27 mouse cellular contexts compared by ENCODE assay signal in genomic region chr17:34761471-34761870, GRCm38 (mm10). TPM values are rescaled to one million over a fixed set of nuclear protein-coding genes. Genes with fewer than 3 reads are reported as not detected.
"Had no signal": no experiment of that assay in that cellular context is flagged by ENCODE, and none has a peak within 500 bp of the region (broad histone marks: within the 10 kb centered on the region; RNA-seq: fewer than 3 reads in every experiment).

No protein-coding gene starts in this region.

- H3K27ac ChIP-seq: kidney, embryonic 15.5 days; layer of hippocampus, adult 2 months; limb, embryonic 10.5 days; limb, embryonic 13.5 days; liver, embryonic 14.5 days; lung, embryonic 15.5 days; midbrain, embryonic 12.5 days; midbrain, embryonic 15.5 days; neural tube, embryonic 12.5 days; neural tube, embryonic 15.5 days had no signal

- H3K4me2 ChIP-seq: kidney, embryonic 15.5 days; limb, embryonic 13.5 days; lung, embryonic 15.5 days; midbrain, embryonic 12.5 days; midbrain, embryonic 15.5 days; neural tube, embryonic 12.5 days; neural tube, embryonic 15.5 days had no signal

- DNase-seq: kidney, adult 8-10 months; kidney, postnatal 14 days; layer of hippocampus, adult 9-11 months; liver; liver, postnatal 0 days; lung, postnatal 14 days; lung, postnatal 4 days; right cerebral cortex, adult 18-20 months; right cerebral cortex, postnatal 14 days; right cerebral cortex, postnatal 4 days; thymus, postnatal 36 days had no signal

- ATAC-seq: intestine, postnatal 0 days; liver, postnatal 0 days; midbrain, embryonic 15.5 days had no signal

- H3K27me3 ChIP-seq: kidney, embryonic 15.5 days; limb, embryonic 13.5 days; lung, embryonic 15.5 days; midbrain, embryonic 12.5 days; midbrain, embryonic 15.5 days; neural tube, embryonic 12.5 days; neural tube, embryonic 15.5 days had no signal

- H3K9me3 ChIP-seq: limb, embryonic 10.5 days; limb, embryonic 13.5 days; lung, embryonic 15.5 days; midbrain, embryonic 12.5 days; midbrain, embryonic 15.5 days; neural tube, embryonic 12.5 days; neural tube, embryonic 15.5 days had no signal

- H3K4me3 ChIP-seq: kidney, embryonic 15.5 days; layer of hippocampus, adult 2 months; limb, embryonic 10.5 days; limb, embryonic 13.5 days; lung, embryonic 15.5 days; midbrain, embryonic 12.5 days; midbrain, embryonic 15.5 days; neural tube, embryonic 12.5 days; neural tube, embryonic 15.5 days had no signal

- H3K9ac ChIP-seq: kidney, embryonic 15.5 days; limb, embryonic 13.5 days; liver, embryonic 14.5 days; liver, postnatal 0 days; lung, embryonic 15.5 days; midbrain, embryonic 12.5 days; midbrain, embryonic 15.5 days; neural tube, embryonic 12.5 days; neural tube, embryonic 15.5 days had no signal

- H3K36me3 ChIP-seq: kidney, embryonic 15.5 days; limb, embryonic 10.5 days; limb, embryonic 13.5 days; lung, embryonic 15.5 days; midbrain, embryonic 12.5 days; midbrain, embryonic 15.5 days; neural tube, embryonic 12.5 days; neural tube, embryonic 15.5 days had no signal

- H3K4me1 ChIP-seq: kidney, embryonic 15.5 days; limb, embryonic 10.5 days; limb, embryonic 13.5 days; lung, embryonic 15.5 days; midbrain, embryonic 12.5 days; midbrain, embryonic 15.5 days; neural tube, embryonic 12.5 days; neural tube, embryonic 15.5 days had no signal

RNA-seq across cellular contexts. Expression of gene C4b, which starts 17.8 kb away (rescaled TPM):
- polyA plus RNA-seq: limb, embryonic 10.5 days; neural tube, embryonic 12.5 days had no signal

RNA-seq across cellular contexts. Expression of gene Cyp21a1, which starts 42.9 kb away (rescaled TPM):
- total RNA-seq: left cerebral cortex, adult 18-20 months; left cerebral cortex, postnatal 25 days; megakaryocyte, adult 5-6 weeks had no signal
- polyA plus RNA-seq: limb, embryonic 10.5 days; limb, embryonic 13.5 days; liver, embryonic 14.5 days; liver, postnatal 0 days; lung, embryonic 15.5 days; midbrain, embryonic 12.5 days; midbrain, embryonic 15.5 days; neural tube, embryonic 12.5 days; neural tube, embryonic 15.5 days; stomach, embryonic 14.5 days; urinary bladder, adult 2 months had no signal
